Mouse (Mus musculus): ENCODE measurements around the gene Timm44. TPM values are rescaled to one million over a fixed set of nuclear protein-coding genes. Genes with fewer than 3 reads are reported as not detected.

The Timm44 gene
- 66.0 TPM for polyA plus RNA-seq (2017; shearing (Covaris generic))

GRCm38 (mm10) chr8:4275275-4276110 is at the start of gene Timm44:
Gene Timm44, minus strand, starts transcription at chr8:4275913.

GRCm38 (mm10) chr8:4324983-4325750 is 49.5 kb upstream of the Timm44 start, which contains the start of the genes Ccl25 and Elavl1:
Gene Ccl25, plus strand, starts transcription at chr8:4325210.
Gene Elavl1, minus strand, starts transcription at chr8:4325413.

GRCm38 (mm10) chr8:4259125-4259804 is 16.4 kb downstream of the Timm44 start, which contains the start of gene Ctxn1:
Gene Ctxn1, minus strand, starts transcription at chr8:4259274.

GRCm38 (mm10) chr8:4252934-4253841 is 22.5 kb downstream of the Timm44 start, which contains the start of gene Snapc2:
Gene Snapc2, plus strand, starts transcription at chr8:4253080.

GRCm38 (mm10) chr8:4247951-4248540 is 27.7 kb downstream of the Timm44 start, which contains the start of gene Tgfbr3l:
Gene Tgfbr3l, plus strand, starts transcription at chr8:4248214.

GRCm38 (mm10) chr8:4238434-4239192 is 37.1 kb downstream of the Timm44 start, which contains the start of the genes Map2k7 and Gm49320:
Gene Map2k7, plus strand, starts transcription at chr8:4238740.
Gene Gm49320, plus strand, starts transcription at chr8:4238865.

GRCm38 (mm10) chr8:4226739-4227347 is 48.9 kb downstream of the Timm44 start, which contains the start of gene Lrrc8e:
Gene Lrrc8e, plus strand, starts transcription at chr8:4226827.

GRCm38 (mm10) chr8:4216791-4217621 is 58.7 kb downstream of the Timm44 start, which contains the start of gene Prr36:
Gene Prr36, minus strand, starts transcription at chr8:4217459.

Other genes starting within 250 kb of the Timm44 start
- not detected for gene Cd209f, start 170.1 kb downstream of the Timm44 start, polyA plus RNA-seq (2017; shearing (Covaris generic))
- gene Cd209g, start 141.8 kb downstream of the Timm44 start, polyA plus RNA-seq (2017; shearing (Covaris generic)) = 0.07 TPM
- 12.7 TPM for gene Evi5l, start 109.3 kb downstream of the Timm44 start, polyA plus RNA-seq (2017; shearing (Covaris generic))
- 0.39 TPM for gene Prr36, start 58.5 kb downstream of the Timm44 start, polyA plus RNA-seq (2017; shearing (Covaris generic))
- gene Lrrc8e, start 49.1 kb downstream of the Timm44 start, polyA plus RNA-seq (2017; shearing (Covaris generic)) = 0.07 TPM
- gene Map2k7, start 37.2 kb downstream of the Timm44 start, polyA plus RNA-seq (2017; shearing (Covaris generic)) = 76.2 TPM
- gene Gm49320, start 37.0 kb downstream of the Timm44 start, polyA plus RNA-seq (2017; shearing (Covaris generic)) = 0.66 TPM
- 8.9 TPM for gene Tgfbr3l, start 27.7 kb downstream of the Timm44 start, polyA plus RNA-seq (2017; shearing (Covaris generic))
- 31.9 TPM for gene Snapc2, start 22.8 kb downstream of the Timm44 start, polyA plus RNA-seq (2017; shearing (Covaris generic))
- 0.76 TPM for gene Ctxn1, start 16.6 kb downstream of the Timm44 start, polyA plus RNA-seq (2017; shearing (Covaris generic))
- 14.7 TPM for gene Ccl25, start 49.3 kb upstream of the Timm44 start, polyA plus RNA-seq (2017; shearing (Covaris generic))
- 14.7 TPM for gene Elavl1, start 49.5 kb upstream of the Timm44 start, polyA plus RNA-seq (2017; shearing (Covaris generic))
- gene Cers4, start 217.1 kb upstream of the Timm44 start, polyA plus RNA-seq (2017; shearing (Covaris generic)) = 65.9 TPM